Mouse (Mus musculus): Measurements from ENCODE around the gene 5730596B20Rik. TPM values are rescaled to one million over a fixed set of nuclear protein-coding genes. Genes with fewer than 3 reads are reported as not detected.

The 5730596B20Rik gene
- polyA plus RNA-seq, 1 experiment from 2014 or later, result 5.6 TPM

- H3K9me3 ChIP-seq (replicated peaks), result no peaks in the 10 kb centered on the region
- peak overlapping the region; percentile 39; the same call in 1 of the 2 replicates for H3K9ac ChIP-seq
- no peak; the same call in 1 of the 2 replicates for ATAC-seq (ENCODE audit: low FRiP score)
- H3K4me1 ChIP-seq, result peaks cover 23% of the 10 kb centered on the region
- peaks cover 74% of the 10 kb centered on the region for H3K27me3 ChIP-seq
- H3K4me3 ChIP-seq, result peak overlapping the region; percentile 66
- peak overlapping the region; percentile 88 for H3K4me2 ChIP-seq (replicated peaks)
- H3K27ac ChIP-seq, result no peak overlapping the region
- no peaks in the 10 kb centered on the region for H3K36me3 ChIP-seq
- WGBS, result under 1% methylated on average over 32 of the region's 32 CpGs
Observed at GRCm38 (mm10) chr6:52157466-52158275, 19.6 kb upstream of the 5730596B20Rik start.

GRCm38 (mm10) chr6:52158276-52159051 is 18.8 kb upstream of the 5730596B20Rik start, which contains the start of gene Hoxa1:
Hoxa1 (minus strand) TSS chr6:52158317.
- Histone ChIP-seq H3K9ac (peak within 1 kb of the TSS; percentile 81), H3K36me3 (no peaks in the 10 kb centered on the region), H3K9me3 (replicated peaks) (no peaks in the 10 kb centered on the region), H3K27me3 (peaks cover 71% of the 10 kb centered on the region), H3K4me2 (replicated peaks) (peak within 1 kb of the TSS; percentile 88), H3K4me1 (peaks cover 21% of the 10 kb centered on the region), H3K27ac (peak within 1 kb of the TSS; percentile 93), H3K4me3 (peak within 1 kb of the TSS; percentile 66)
- WGBS, result under 1% methylated on average over 55 of the region's 55 CpGs
- ATAC-seq (ENCODE audit: low FRiP score), result peak; percentile 85

- Histone ChIP-seq H3K4me2 (replicated peaks) (peak overlapping the region; percentile 88), H3K27me3 (peaks cover 75% of the 10 kb centered on the region), H3K4me3 (peak overlapping the region; percentile 66), H3K27ac (peak overlapping the region; percentile 93), H3K9ac (peak overlapping the region; percentile 81), H3K9me3 (replicated peaks) (no peaks in the 10 kb centered on the region), H3K36me3 (no peaks in the 10 kb centered on the region), H3K4me1 (peaks cover 21% of the 10 kb centered on the region)
- ATAC-seq (ENCODE audit: low FRiP score), result 0 out of 2 replicates have a peak, but pooled peaks have one; percentile 23
- WGBS, result 1% methylated on average over 12 of the region's 12 CpGs
Observed at GRCm38 (mm10) chr6:52159164-52159761, 18.0 kb upstream of the 5730596B20Rik start.

GRCm38 (mm10) chr6:52159979-52160378 is 17.3 kb upstream of the 5730596B20Rik start:
- H3K9ac ChIP-seq, result peak overlapping the region; percentile 89
- 2% methylated on average over 9 of the region's 9 CpGs for WGBS
- H3K4me3 ChIP-seq, result peak overlapping the region; percentile 66
- no peaks in the 10 kb centered on the region for H3K9me3 ChIP-seq (replicated peaks)
- H3K27ac ChIP-seq, result peak overlapping the region; percentile 93
- no peaks in the 10 kb centered on the region for H3K36me3 ChIP-seq
- H3K4me1 ChIP-seq, result peaks cover 21% of the 10 kb centered on the region
- H3K4me2 ChIP-seq (replicated peaks), result peak overlapping the region; percentile 88
- H3K27me3 ChIP-seq, result peaks cover 70% of the 10 kb centered on the region
- no peak for ATAC-seq (ENCODE audit: low FRiP score)

- Histone ChIP-seq H3K27me3 (peaks cover 70% of the 10 kb centered on the region), H3K4me2 (replicated peaks) (peak overlapping the region; percentile 88), H3K4me3 (peak overlapping the region; percentile 66), H3K9ac (peak overlapping the region; percentile 89), H3K27ac (peak overlapping the region; percentile 93), H3K4me1 (peaks cover 21% of the 10 kb centered on the region), H3K9me3 (replicated peaks) (no peaks in the 10 kb centered on the region), H3K36me3 (no peaks in the 10 kb centered on the region)
- WGBS, result 2% methylated on average over 30 of the region's 30 CpGs
- no peak for ATAC-seq (ENCODE audit: low FRiP score)
Observed at GRCm38 (mm10) chr6:52160511-52161335, 16.6 kb upstream of the 5730596B20Rik start.

- peak overlapping the region; percentile 97 for H3K9ac ChIP-seq
- H3K27me3 ChIP-seq, result peaks cover 66% of the 10 kb centered on the region
- H3K4me2 ChIP-seq (replicated peaks), result peak overlapping the region; percentile 88
- peak overlapping the region; percentile 66 for H3K4me3 ChIP-seq
- H3K9me3 ChIP-seq (replicated peaks), result no peaks in the 10 kb centered on the region
- no peaks in the 10 kb centered on the region for H3K36me3 ChIP-seq
- ATAC-seq (ENCODE audit: low FRiP score), result no peak
- WGBS, result 5% methylated on average over 8 of the region's 8 CpGs
- H3K4me1 ChIP-seq, result peaks cover 21% of the 10 kb centered on the region
- peak overlapping the region; percentile 99 for H3K27ac ChIP-seq
Observed at GRCm38 (mm10) chr6:52161336-52162092, 15.8 kb upstream of the 5730596B20Rik start.

GRCm38 (mm10) chr6:52162093-52162380 is 15.3 kb upstream of the 5730596B20Rik start:
- peak overlapping the region; percentile 88 for H3K4me2 ChIP-seq (replicated peaks)
- peak overlapping the region; percentile 66 for H3K4me3 ChIP-seq
- no peaks in the 10 kb centered on the region for H3K36me3 ChIP-seq
- H3K9me3 ChIP-seq (replicated peaks), result no peaks in the 10 kb centered on the region
- no peak for ATAC-seq (ENCODE audit: low FRiP score)
- H3K4me1 ChIP-seq, result peaks cover 21% of the 10 kb centered on the region
- peak overlapping the region; percentile 99 for H3K27ac ChIP-seq
- H3K9ac ChIP-seq, result peak overlapping the region; percentile 97
- H3K27me3 ChIP-seq, result peaks cover 60% of the 10 kb centered on the region
- WGBS, result 3% methylated on average over 1 of the region's 1 CpGs

GRCm38 (mm10) chr6:52162611-52163365 is 14.5 kb upstream of the 5730596B20Rik start:
- ATAC-seq (ENCODE audit: low FRiP score), result no peak
- Histone ChIP-seq H3K4me1 (peaks cover 19% of the 10 kb centered on the region), H3K4me2 (replicated peaks) (peak overlapping the region; percentile 88), H3K4me3 (peak overlapping the region; percentile 66), H3K9me3 (replicated peaks) (no peaks in the 10 kb centered on the region), H3K9ac (peak overlapping the region; percentile 97), H3K27ac (peak overlapping the region; percentile 99), H3K36me3 (no peaks in the 10 kb centered on the region), H3K27me3 (peaks cover 59% of the 10 kb centered on the region)
- WGBS, result 1% methylated on average over 14 of the region's 14 CpGs

- no peak for ATAC-seq (ENCODE audit: low FRiP score)
- peaks cover 56% of the 10 kb centered on the region for H3K27me3 ChIP-seq
- peak overlapping the region; percentile 97 for H3K9ac ChIP-seq
- H3K27ac ChIP-seq, result peak overlapping the region; percentile 99
- H3K9me3 ChIP-seq (replicated peaks), result no peaks in the 10 kb centered on the region
- WGBS, result 2% methylated on average over 17 of the region's 17 CpGs
- H3K4me2 ChIP-seq (replicated peaks), result peak overlapping the region; percentile 88
- H3K4me1 ChIP-seq, result peaks cover 15% of the 10 kb centered on the region
- no peaks in the 10 kb centered on the region for H3K36me3 ChIP-seq
- H3K4me3 ChIP-seq, result peak overlapping the region; percentile 66
Observed at GRCm38 (mm10) chr6:52163366-52164031, 13.8 kb upstream of the 5730596B20Rik start.

- WGBS, result under 1% methylated on average over 39 of the region's 39 CpGs
- peak overlapping the region; percentile 99 for H3K27ac ChIP-seq
- peak overlapping the region; percentile 97 for H3K9ac ChIP-seq
- H3K4me1 ChIP-seq, result peaks cover 12% of the 10 kb centered on the region
- H3K27me3 ChIP-seq, result peaks cover 51% of the 10 kb centered on the region
- H3K4me3 ChIP-seq, result peak overlapping the region; percentile 66
- peak overlapping the region; percentile 88 for H3K4me2 ChIP-seq (replicated peaks)
- no peaks in the 10 kb centered on the region for H3K36me3 ChIP-seq
- no peak for ATAC-seq (ENCODE audit: low FRiP score)
- H3K9me3 ChIP-seq (replicated peaks), result no peaks in the 10 kb centered on the region
Observed at GRCm38 (mm10) chr6:52164051-52164625, 13.2 kb upstream of the 5730596B20Rik start.

All from hindbrain, embryonic 12.5 days (tissue).